Mouse (Mus musculus) kidney, adult 2 months (tissue): Measurements from ENCODE around the gene Brms1.

Source experiments
- CTCF ChIP-seq: fragments of 200-500 bp; conservative IDR thresholded peaks from 2 replicates; pipeline ENCODE4 v1.5.1; 2011; ENCODE audit warnings: low read depth, mild to moderate bottlenecking, control low read depth, low read length, moderate library complexity, mixed read lengths; ENCODE audit not compliant: insufficient read depth, insufficient read length
- POLR2A ChIP-seq: fragments of 200-500 bp; IDR thresholded peaks from one replicate; pipeline ENCODE4 v1.6.1; 2011; ENCODE audit warnings: low read depth, low read length, control low read depth

GRCm38 (mm10) chr19:5053909-5054308 lies 12.8 kb downstream of the Brms1 start:
- TF ChIP-seq CTCF (peak; percentile 64), POLR2A (no peak)
